ENCODE assay signal across 16 mouse cellular contexts in genomic region chr7:118358977-118359376, GRCm38 (mm10).
DNase-seq lines count a peak whose midpoint lies in the region; ATAC-seq and TF ChIP-seq lines count a peak whose summit lies in the region.
"Had no signal": no experiment of that assay in that cellular context is flagged by ENCODE, and none has a peak within 500 bp of the region (broad histone marks: within the 10 kb centered on the region; RNA-seq: fewer than 3 reads in every experiment).

No protein-coding gene starts in this region.

- no peak overlapping the region for H3K4me2 ChIP-seq in heart, embryonic 12.5 days
- no peak overlapping the region for H3K4me2 ChIP-seq in neural tube, embryonic 15.5 days
- H3K4me2 ChIP-seq: hindbrain, embryonic 15.5 days; limb, embryonic 15.5 days; lung, embryonic 15.5 days; midbrain, embryonic 12.5 days had no signal

- TF ChIP-seq CTCF in layer of hippocampus, adult 2 months (conservative IDR thresholded peaks at IDR 0.05) = no peak

- H3K9ac ChIP-seq in heart, embryonic 12.5 days = no peak overlapping the region
- H3K9ac ChIP-seq in neural tube, embryonic 15.5 days (replicated peaks) = no peak overlapping the region
- H3K9ac ChIP-seq: hindbrain, embryonic 15.5 days; limb, embryonic 15.5 days; lung, embryonic 15.5 days; midbrain, embryonic 12.5 days had no signal

- no peak for ATAC-seq in heart, embryonic 12.5 days (ENCODE audit: insufficient number of reproducible peaks, low FRiP score)
- no peak for ATAC-seq in neural tube, embryonic 15.5 days (ENCODE audit: low FRiP score)
- ATAC-seq in megakaryocyte progenitor cell, adult 5-6 weeks (replicated peaks; ENCODE audit: poor library complexity) = no peak

- no peaks in the 10 kb centered on the region for H3K36me3 ChIP-seq in heart, embryonic 12.5 days
- H3K36me3 ChIP-seq in neural tube, embryonic 15.5 days = no peaks in the 10 kb centered on the region
- H3K36me3 ChIP-seq in embryonic facial prominence, embryonic 10.5 days (replicated peaks) = no peaks in the 10 kb centered on the region
- H3K36me3 ChIP-seq: hindbrain, embryonic 15.5 days; limb, embryonic 15.5 days; lung, embryonic 15.5 days; midbrain, embryonic 12.5 days had no signal

- WGBS in heart, embryonic 12.5 days = 49% methylated on average over 3 of the region's 3 CpGs
- WGBS in neural tube, embryonic 15.5 days = 42% methylated on average over 3 of the region's 3 CpGs
- WGBS in embryonic facial prominence, embryonic 10.5 days = 50% methylated on average over 3 of the region's 3 CpGs

- no peaks in the 10 kb centered on the region for H3K4me1 ChIP-seq in heart, embryonic 12.5 days (replicated peaks)
- H3K4me1 ChIP-seq in neural tube, embryonic 15.5 days = no peaks in the 10 kb centered on the region
- H3K4me1 ChIP-seq in embryonic facial prominence, embryonic 10.5 days = peaks cover 11% of the 10 kb centered on the region
- H3K4me1 ChIP-seq: hindbrain, embryonic 15.5 days; limb, embryonic 15.5 days; lung, embryonic 15.5 days; midbrain, embryonic 12.5 days had no signal

- no peak overlapping the region for H3K4me3 ChIP-seq in heart, embryonic 12.5 days
- H3K4me3 ChIP-seq in neural tube, embryonic 15.5 days (replicated peaks) = no peak overlapping the region
- H3K4me3 ChIP-seq in embryonic facial prominence, embryonic 10.5 days = no peak overlapping the region
- H3K4me3 ChIP-seq in layer of hippocampus, adult 2 months = no peak overlapping the region
- H3K4me3 ChIP-seq: hindbrain, embryonic 15.5 days; limb, embryonic 15.5 days; lung, embryonic 15.5 days; midbrain, embryonic 12.5 days had no signal

- H3K27ac ChIP-seq in heart, embryonic 12.5 days (ENCODE audit: poor library complexity, severe bottlenecking) = no peak overlapping the region
- no peak overlapping the region for H3K27ac ChIP-seq in neural tube, embryonic 15.5 days (replicated peaks)
- no peak overlapping the region for H3K27ac ChIP-seq in embryonic facial prominence, embryonic 10.5 days (replicated peaks)
- H3K27ac ChIP-seq in layer of hippocampus, adult 2 months = no peak overlapping the region
- H3K27ac ChIP-seq: hindbrain, embryonic 15.5 days; limb, embryonic 15.5 days; lung, embryonic 15.5 days; midbrain, embryonic 12.5 days had no signal

- no peaks in the 10 kb centered on the region for H3K27me3 ChIP-seq in heart, embryonic 12.5 days (replicated peaks)
- 0 out of 2 replicates have a peak, but pooled peaks cover 2% of the 10 kb centered on the region for H3K27me3 ChIP-seq in neural tube, embryonic 15.5 days (replicated peaks)
- H3K27me3 ChIP-seq in embryonic facial prominence, embryonic 10.5 days (replicated peaks; ENCODE audit: low read depth, poor library complexity, severe bottlenecking) = no peaks in the 10 kb centered on the region
- H3K27me3 ChIP-seq: hindbrain, embryonic 15.5 days; limb, embryonic 15.5 days; lung, embryonic 15.5 days; midbrain, embryonic 12.5 days had no signal

- no peaks in the 10 kb centered on the region for H3K9me3 ChIP-seq in heart, embryonic 12.5 days (replicated peaks)
- H3K9me3 ChIP-seq in neural tube, embryonic 15.5 days (replicated peaks) = no peaks in the 10 kb centered on the region
- no peaks in the 10 kb centered on the region for H3K9me3 ChIP-seq in embryonic facial prominence, embryonic 10.5 days
- H3K9me3 ChIP-seq: hindbrain, embryonic 15.5 days; limb, embryonic 15.5 days; lung, embryonic 15.5 days; midbrain, embryonic 12.5 days had no signal

- peak; percentile 32 for DNase-seq in heart, postnatal 4 days
- DNase-seq in neural tube, embryonic 10.5 days (ENCODE audit: extremely low spot score, low spot score) = peak; percentile 20
- DNase-seq in embryonic facial prominence, embryonic 10.5 days (ENCODE audit: low spot score) = peak; percentile 58
- DNase-seq in retina, embryonic 14.5 days (ENCODE audit: low spot score) = peak; percentile 65
- DNase-seq in layer of hippocampus, adult 2 months (ENCODE audit: low spot score in 2 of 2) = no peak
- DNase-seq: B cell, adult 2 months; cerebellum, adult 11 months; gastrocnemius, postnatal 36 days; kidney, postnatal 25 days had no signal

Comparison
In these comparisons a context has a peak if more than half of its experiments do, and no peak if none do; other contexts are left out.
1. DNase-seq: peak in heart, postnatal 4 days (single experiment), neural tube, embryonic 10.5 days (single experiment), embryonic facial prominence, embryonic 10.5 days (single experiment) and retina, embryonic 14.5 days (single experiment); none in layer of hippocampus, adult 2 months (0 of 2).